Mouse (Mus musculus): ENCODE measurements around the gene Cox7a2l. TPM values are rescaled to one million over a fixed set of nuclear protein-coding genes. Genes with fewer than 3 reads are reported as not detected.

Cox7a2l gene
- 21.2 and 90.4 TPM in 2 replicates for polyA plus RNA-seq (2012; ENCODE audit: low replicate concordance)

DNA sequence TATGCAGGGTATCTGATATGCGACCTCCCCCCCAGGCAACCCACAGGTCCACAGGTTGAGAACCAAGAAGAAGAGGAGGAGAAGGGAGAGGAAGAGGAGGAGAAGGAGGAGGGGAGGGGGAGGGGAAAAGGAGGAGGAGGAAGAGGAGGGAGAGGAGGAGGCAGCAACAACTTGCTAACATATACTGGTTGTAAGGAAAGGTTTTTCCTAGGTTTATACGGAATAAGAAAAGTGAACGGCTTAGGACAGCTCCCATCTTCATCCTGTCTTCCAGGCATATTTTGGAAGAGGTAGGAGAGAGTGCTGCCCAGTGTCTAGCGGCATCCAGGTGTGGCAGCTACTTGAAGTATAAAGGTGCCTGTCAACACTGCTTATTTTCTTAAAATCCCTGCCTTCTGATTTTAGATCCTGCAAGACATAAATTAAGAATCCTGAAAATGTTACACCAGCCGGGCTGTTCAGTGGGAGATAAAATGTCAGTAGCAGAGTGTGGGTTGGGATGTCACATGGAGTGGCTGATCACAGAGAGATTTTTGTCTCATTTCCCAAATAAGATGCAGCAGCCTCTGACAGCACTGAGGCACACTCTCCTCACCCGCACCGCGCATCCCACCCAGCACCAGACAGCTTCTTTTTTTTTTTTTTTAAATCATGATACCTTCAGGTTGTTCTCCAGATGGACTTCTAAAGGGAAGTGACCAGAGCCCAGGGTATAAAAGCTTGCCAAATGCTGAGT is at the start of gene Cox7a2l:
Cox7a2l (minus strand) TSS at position 51 of the 736 bp plus-strand sequence.

Other genes starting within 250 kb of the Cox7a2l start
- gene Eml4, start 166.4 kb downstream of the Cox7a2l start, polyA plus RNA-seq (2012; ENCODE audit: low replicate concordance): 1.2 TPM in 2 replicates
- gene Kcng3, start 114.6 kb upstream of the Cox7a2l start, polyA plus RNA-seq (2012; ENCODE audit: low replicate concordance): 0.05 and 0.07 TPM in 2 replicates
- gene Mta3, start 188.8 kb upstream of the Cox7a2l start, polyA plus RNA-seq (2012; ENCODE audit: low replicate concordance): 34.9 and 104 TPM in 2 replicates

All from leukemia stem cell, adult 10-12 weeks (primary cell).